Mouse (Mus musculus): ENCODE results near the gene Cdh10.

DNA sequence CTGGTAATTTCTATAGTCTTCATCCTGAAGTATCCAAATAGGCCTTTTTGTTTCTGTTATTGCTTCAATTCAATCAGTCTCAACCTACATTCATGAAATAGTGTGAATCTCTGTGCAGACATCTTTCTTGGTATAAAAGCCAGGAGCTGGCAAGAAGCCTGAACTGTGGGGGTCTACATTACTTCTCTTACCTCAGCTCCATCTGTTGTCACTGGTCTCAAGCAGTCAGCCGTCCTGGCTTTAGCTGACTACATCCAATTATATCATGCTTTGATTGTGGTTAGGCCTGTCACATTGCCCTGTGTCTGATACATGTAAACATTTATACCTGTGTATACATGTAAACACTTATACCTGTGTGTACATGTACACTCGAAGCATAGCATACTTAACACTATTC lies 31.8 kb downstream of the Cdh10 start:
- TF ChIP-seq CTCF (IDR thresholded peaks at IDR 0.05; ENCODE audit: borderline replicate concordance, insufficient read depth, low read depth, low read length), result no peak
- no peak for TF ChIP-seq POLR2A (IDR thresholded peaks at IDR 0.05; ENCODE audit: borderline replicate concordance, insufficient read depth, low read length)

All from cerebellum, adult 2 months (tissue).